Mouse (Mus musculus): ENCODE measurements around the gene Trpc4ap. TPM values are rescaled to one million over a fixed set of nuclear protein-coding genes. Genes with fewer than 3 reads are reported as not detected.

The Trpc4ap gene
- total and polyA plus RNA-seq, 2 experiments: 53.4 to 114 TPM

DNA sequence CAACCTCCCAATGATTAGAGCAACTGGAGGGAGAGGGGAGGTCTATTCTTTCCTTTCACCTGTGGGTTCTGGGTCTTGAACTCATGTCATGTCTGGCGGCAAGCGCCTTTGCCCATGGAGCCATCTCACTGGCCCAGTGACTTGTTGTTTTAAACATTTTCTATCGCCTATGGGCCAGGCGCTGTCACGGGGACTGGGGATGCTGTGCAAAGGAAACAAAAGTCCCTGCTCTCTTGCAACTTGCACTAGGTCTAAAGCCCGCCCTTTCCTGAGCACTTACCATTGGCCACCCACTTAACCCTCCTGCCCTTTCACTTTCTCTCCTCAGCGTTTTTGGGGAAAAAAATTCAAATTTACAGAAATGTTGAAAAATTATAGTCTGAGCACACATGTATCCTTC is 4.7 kb upstream of the Trpc4ap start:
- no peaks in the 10 kb centered on the region for H3K27me3 ChIP-seq (ENCODE audit: control insufficient read depth, insufficient read depth, low read length)
- 73% methylated on average over 7 of the region's 7 CpGs for WGBS

DNA sequence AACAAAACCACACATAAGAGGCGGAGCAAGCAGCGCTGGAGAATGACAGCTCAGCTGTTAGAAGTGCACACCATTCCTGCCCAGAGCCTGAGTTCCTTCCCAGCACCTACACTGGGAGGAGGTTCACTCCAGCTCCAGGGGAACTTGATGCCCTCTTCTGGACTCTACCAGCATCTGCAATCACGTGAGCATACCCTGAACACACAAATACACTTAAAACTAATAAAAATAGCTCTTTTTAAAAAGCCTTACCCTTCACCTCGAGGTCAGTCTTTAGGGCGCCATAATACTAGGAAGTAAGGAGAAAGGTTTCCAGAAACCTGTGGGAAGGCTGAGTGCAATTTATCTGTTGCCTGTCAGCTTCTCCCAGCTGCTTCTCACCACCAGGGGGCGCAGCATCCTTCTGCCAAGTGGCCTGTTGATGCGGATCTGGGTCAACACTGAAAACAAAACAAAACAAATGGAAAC is 3.9 kb upstream of the Trpc4ap start:
- Histone ChIP-seq H3K4me1 (ENCODE audit: control insufficient read depth, insufficient read depth, low read length) (peaks cover 13% of the 10 kb centered on the region), H3K27ac (replicated peaks; ENCODE audit: insufficient read depth, low read depth, low read length) (no peak overlapping the region), H3K36me3 (ENCODE audit: control insufficient read depth, insufficient read depth, low read length) (no peaks in the 10 kb centered on the region), H3K27me3 (ENCODE audit: control insufficient read depth, insufficient read depth, low read length) (no peaks in the 10 kb centered on the region), H3K4me3 (ENCODE audit: insufficient read depth, low read depth, low read length) (no peak overlapping the region), H3K9ac (ENCODE audit: low read depth, low read length) (no peak overlapping the region), H3K79me2 (ENCODE audit: control insufficient read depth, insufficient read depth, low read length) (peaks cover 8% of the 10 kb centered on the region; the same call in 1 of the 2 replicates)
- DNase-seq (ENCODE audit: extremely low read depth, low read depth, low spot score): peak; percentile 80
- no peak for TF ChIP-seq POLR2A (IDR thresholded peaks at IDR 0.05; ENCODE audit: extremely low read depth, insufficient read depth, low read length)
- peak; percentile 96 for TF ChIP-seq CTCF (IDR thresholded peaks at IDR 0.05; ENCODE audit: low read depth, low read length)
- 21% methylated on average over 7 of the region's 7 CpGs for WGBS

More for the DNA sequence above, 4.7 kb upstream of the Trpc4ap start:
- peaks cover 5% of the 10 kb centered on the region; the same call in 1 of the 2 replicates for H3K36me3 ChIP-seq (ENCODE audit: control insufficient read depth, insufficient read depth, low read length)
- no peak overlapping the region for H3K27ac ChIP-seq (replicated peaks; ENCODE audit: insufficient read depth, low read depth, low read length)
- no peak overlapping the region for H3K4me3 ChIP-seq (ENCODE audit: insufficient read depth, low read depth, low read length)
- H3K4me1 ChIP-seq (ENCODE audit: control insufficient read depth, insufficient read depth, low read length): peaks cover 11% of the 10 kb centered on the region
- DNase-seq (ENCODE audit: extremely low read depth, low read depth, low spot score): no peak
- peaks cover 3% of the 10 kb centered on the region; the same call in 1 of the 2 replicates for H3K79me2 ChIP-seq (ENCODE audit: control insufficient read depth, insufficient read depth, low read length)
- TF ChIP-seq POLR2A (IDR thresholded peaks at IDR 0.05; ENCODE audit: extremely low read depth, insufficient read depth, low read length): no peak
- no peak overlapping the region for H3K9ac ChIP-seq (ENCODE audit: low read depth, low read length)

DNA sequence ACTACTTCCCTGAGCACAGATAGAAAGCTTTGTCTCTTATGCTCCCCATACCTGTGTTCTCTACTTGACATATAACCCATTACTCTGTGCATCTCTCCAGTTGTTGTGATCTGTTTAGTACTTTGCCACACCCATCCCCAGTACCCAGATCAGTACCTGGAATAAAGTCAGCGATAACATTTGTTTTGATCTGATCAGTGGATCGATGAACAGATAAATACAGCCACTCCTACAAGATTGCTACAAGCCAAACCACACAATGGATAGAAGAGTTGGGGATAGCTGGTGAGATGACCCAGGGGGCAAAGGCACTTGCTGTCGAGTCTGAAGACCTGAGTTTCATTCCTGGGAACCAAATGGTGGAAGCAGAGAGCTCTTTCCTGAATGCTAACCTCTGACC is 3.1 kb upstream of the Trpc4ap start:
- Histone ChIP-seq H3K27me3 (ENCODE audit: control insufficient read depth, insufficient read depth, low read length) (no peaks in the 10 kb centered on the region), H3K36me3 (ENCODE audit: control insufficient read depth, insufficient read depth, low read length) (no peaks in the 10 kb centered on the region), H3K9ac (ENCODE audit: low read depth, low read length) (no peak overlapping the region), H3K27ac (replicated peaks; ENCODE audit: insufficient read depth, low read depth, low read length) (peak overlapping the region; percentile 21; the same call in 1 of the 2 replicates), H3K79me2 (ENCODE audit: control insufficient read depth, insufficient read depth, low read length) (peaks cover 12% of the 10 kb centered on the region; the same call in 1 of the 2 replicates), H3K4me1 (ENCODE audit: control insufficient read depth, insufficient read depth, low read length) (peaks cover 19% of the 10 kb centered on the region), H3K4me3 (ENCODE audit: insufficient read depth, low read depth, low read length) (no peak overlapping the region)
- DNase-seq (ENCODE audit: extremely low read depth, low read depth, low spot score): peak; percentile 89
- WGBS: 25% methylated on average over 3 of the region's 3 CpGs
- TF ChIP-seq CTCF (IDR thresholded peaks at IDR 0.05; ENCODE audit: low read depth, low read length) (no peak), POLR2A (IDR thresholded peaks at IDR 0.05; ENCODE audit: extremely low read depth, insufficient read depth, low read length) (no peak)

DNA sequence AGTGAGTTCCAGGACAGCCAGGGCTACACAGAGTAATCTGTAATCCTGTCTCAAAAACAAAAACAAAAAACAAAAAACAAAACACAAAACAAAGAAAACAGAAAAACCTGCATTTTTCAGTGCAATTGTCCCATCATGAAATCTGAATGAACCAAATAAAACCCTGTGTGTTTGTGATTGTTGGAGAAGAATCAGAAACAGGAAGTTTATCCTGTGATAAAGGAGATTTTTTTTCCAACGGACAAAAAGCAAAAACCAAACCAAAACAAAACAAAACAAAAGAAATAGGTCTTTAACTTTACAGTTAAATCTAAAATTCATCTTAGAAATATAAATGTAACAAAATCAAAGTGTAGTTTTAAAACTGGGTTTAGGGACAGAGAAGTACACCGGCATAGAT is 2.4 kb upstream of the Trpc4ap start:
- Histone ChIP-seq H3K4me1 (ENCODE audit: control insufficient read depth, insufficient read depth, low read length) (peaks cover 20% of the 10 kb centered on the region), H3K4me3 (ENCODE audit: insufficient read depth, low read depth, low read length) (no peak overlapping the region), H3K36me3 (ENCODE audit: control insufficient read depth, insufficient read depth, low read length) (no peaks in the 10 kb centered on the region), H3K27me3 (ENCODE audit: control insufficient read depth, insufficient read depth, low read length) (no peaks in the 10 kb centered on the region), H3K27ac (replicated peaks; ENCODE audit: insufficient read depth, low read depth, low read length) (no peak overlapping the region), H3K79me2 (ENCODE audit: control insufficient read depth, insufficient read depth, low read length) (peaks cover 16% of the 10 kb centered on the region; the same call in 1 of the 2 replicates), H3K9ac (ENCODE audit: low read depth, low read length) (no peak overlapping the region)
- DNase-seq (ENCODE audit: extremely low read depth, low read depth, low spot score): no peak
- 67% methylated on average over 2 of the region's 2 CpGs for WGBS
- TF ChIP-seq POLR2A (IDR thresholded peaks at IDR 0.05; ENCODE audit: extremely low read depth, insufficient read depth, low read length) (no peak), CTCF (IDR thresholded peaks at IDR 0.05; ENCODE audit: low read depth, low read length) (no peak)

DNA sequence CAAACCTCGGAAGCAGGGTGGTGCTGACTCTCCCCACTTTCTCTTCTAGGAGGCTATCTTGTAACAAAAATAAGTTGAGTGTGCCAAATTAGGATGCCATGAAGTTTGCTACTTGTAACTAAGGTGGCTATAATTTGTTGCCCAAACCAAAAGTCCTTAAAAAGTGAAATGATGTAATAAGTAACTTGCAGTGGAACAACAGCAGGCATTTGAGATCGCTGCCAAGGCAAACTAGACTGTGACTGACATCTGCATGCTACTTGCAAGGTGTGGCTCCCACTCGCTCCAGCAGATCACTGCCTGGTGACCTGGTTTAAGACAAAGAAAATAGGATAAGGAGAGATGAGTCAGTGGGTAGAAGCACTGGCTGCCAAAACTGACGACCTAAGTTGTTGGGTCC is 952 bp upstream of the Trpc4ap start:
- H3K4me3 ChIP-seq (ENCODE audit: insufficient read depth, low read depth, low read length): no peak overlapping the region
- H3K79me2 ChIP-seq (ENCODE audit: control insufficient read depth, insufficient read depth, low read length): peaks cover 18% of the 10 kb centered on the region; the same call in 1 of the 2 replicates
- WGBS: 41% methylated on average over 4 of the region's 4 CpGs
- H3K9ac ChIP-seq (ENCODE audit: low read depth, low read length): no peak overlapping the region
- peak overlapping the region; percentile 59 for H3K27ac ChIP-seq (replicated peaks; ENCODE audit: insufficient read depth, low read depth, low read length)
- H3K27me3 ChIP-seq (ENCODE audit: control insufficient read depth, insufficient read depth, low read length): no peaks in the 10 kb centered on the region
- TF ChIP-seq CTCF (IDR thresholded peaks at IDR 0.05; ENCODE audit: low read depth, low read length) (no peak), POLR2A (IDR thresholded peaks at IDR 0.05; ENCODE audit: extremely low read depth, insufficient read depth, low read length) (no peak)
- H3K4me1 ChIP-seq (ENCODE audit: control insufficient read depth, insufficient read depth, low read length): peaks cover 20% of the 10 kb centered on the region
- H3K36me3 ChIP-seq (ENCODE audit: control insufficient read depth, insufficient read depth, low read length): no peaks in the 10 kb centered on the region
- peak; percentile 91 for DNase-seq (ENCODE audit: extremely low read depth, low read depth, low spot score)

DNA sequence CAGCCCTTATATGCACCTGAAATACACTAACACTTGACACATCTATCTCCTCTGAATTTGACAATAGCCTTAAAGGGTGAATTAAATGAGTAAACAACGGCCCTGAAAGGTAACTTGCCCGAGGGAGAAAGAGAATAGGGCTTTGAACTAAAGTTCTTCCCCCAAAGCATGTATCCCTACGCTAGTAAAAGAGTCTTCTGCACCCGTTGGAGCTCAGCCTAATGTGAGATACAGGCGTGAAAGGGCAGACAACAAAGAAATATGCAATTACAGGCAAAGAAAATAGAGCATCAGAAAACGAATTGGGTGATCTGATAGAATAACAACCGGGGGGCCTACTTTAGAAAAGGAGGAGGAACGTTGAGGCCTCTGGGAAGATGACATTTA is 855 bp downstream of the Trpc4ap start:
- Histone ChIP-seq H3K4me3 (ENCODE audit: insufficient read depth, low read depth, low read length) (peak overlapping the region; percentile 95), H3K9ac (ENCODE audit: low read depth, low read length) (peak overlapping the region; percentile 97), H3K79me2 (ENCODE audit: control insufficient read depth, insufficient read depth, low read length) (peaks cover 29% of the 10 kb centered on the region; the same call in 1 of the 2 replicates), H3K36me3 (ENCODE audit: control insufficient read depth, insufficient read depth, low read length) (peaks cover 1% of the 10 kb centered on the region; the same call in 1 of the 2 replicates), H3K4me1 (ENCODE audit: control insufficient read depth, insufficient read depth, low read length) (peaks cover 21% of the 10 kb centered on the region), H3K27ac (replicated peaks; ENCODE audit: insufficient read depth, low read depth, low read length) (peak overlapping the region; percentile 88), H3K27me3 (ENCODE audit: control insufficient read depth, insufficient read depth, low read length) (no peaks in the 10 kb centered on the region)
- no peak for TF ChIP-seq CTCF (IDR thresholded peaks at IDR 0.05; ENCODE audit: low read depth, low read length)
- no peak for TF ChIP-seq POLR2A (IDR thresholded peaks at IDR 0.05; ENCODE audit: extremely low read depth, insufficient read depth, low read length)
- 1% methylated on average over 8 of the region's 8 CpGs for WGBS
- no peak for DNase-seq (ENCODE audit: extremely low read depth, low read depth, low spot score)
